Mouse (Mus musculus): ENCODE measurements around the gene Trim33. TPM values are rescaled to one million over a fixed set of nuclear protein-coding genes. Genes with fewer than 3 reads are reported as not detected.

Gene Trim33
- total RNA-seq (2014; rRNA removed; ENCODE audit: low replicate concordance) (11.4 and 22.8 TPM in 2 replicates), polyA plus RNA-seq (2015; fragmentation: Nextera tagmentation; extraction: Ambion mirVana) (5.5 TPM in 2 replicates)

DNA sequence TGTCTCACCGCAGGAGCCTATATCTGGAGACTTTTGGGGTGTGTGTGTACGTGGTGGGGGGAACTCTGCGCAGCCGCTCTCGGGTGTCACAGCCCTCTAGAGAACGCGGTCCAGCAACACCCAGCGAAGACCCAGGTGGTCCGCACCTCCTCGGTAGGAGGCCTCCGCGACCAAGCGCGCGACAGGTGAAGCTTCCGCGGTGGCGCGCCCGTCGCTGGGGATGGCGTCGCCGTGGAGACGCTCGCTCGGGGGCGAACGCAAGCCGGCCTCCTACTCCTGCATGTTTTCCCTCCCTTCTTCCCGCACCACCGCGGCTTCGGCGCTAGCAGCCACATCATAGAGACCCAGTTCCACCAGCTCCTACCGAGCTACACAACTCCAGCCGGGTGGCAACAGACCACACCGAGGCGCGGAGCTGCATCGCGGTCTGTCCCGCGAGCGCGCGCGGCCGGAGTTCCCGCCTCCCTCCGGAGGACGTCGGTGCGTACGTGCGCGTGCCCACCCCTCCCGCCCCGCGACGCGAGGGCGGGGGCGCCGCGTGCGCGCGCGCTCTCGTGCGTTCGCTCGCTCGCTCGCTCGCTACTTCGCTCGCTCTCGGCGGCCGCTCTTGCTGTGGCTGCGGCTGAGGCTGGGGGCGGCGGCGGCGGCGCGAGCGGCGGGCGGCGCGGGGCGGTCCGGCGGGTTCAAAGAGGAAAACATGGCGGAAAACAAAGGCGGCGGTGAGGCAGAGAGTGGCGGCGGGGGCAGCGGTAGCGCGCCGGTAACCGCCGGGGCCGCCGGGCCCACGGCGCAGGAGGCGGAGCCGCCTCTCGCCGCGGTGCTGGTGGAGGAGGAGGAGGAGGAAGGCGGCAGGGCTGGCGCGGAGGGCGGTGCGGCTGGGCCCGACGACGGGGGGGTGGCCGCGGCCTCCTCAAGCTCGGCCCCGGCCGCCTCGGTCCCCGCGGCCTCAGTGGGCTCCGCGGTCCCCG lies at the start of gene Trim33:
Trim33 (plus strand) TSS at position 112 of the 968 bp plus-strand sequence.
- Histone ChIP-seq H3K27me3 (ENCODE audit: control insufficient read depth, insufficient read depth, low read length) (no peaks in the 10 kb centered on the region), H3K36me3 (replicated peaks; ENCODE audit: control insufficient read depth, insufficient read depth, low read length) (0 out of 2 replicates have a peak, but pooled peaks cover 5% of the 10 kb centered on the region), H3K9ac (replicated peaks; ENCODE audit: low read depth, low read length) (peak within 1 kb of the TSS; percentile 91), H3K4me3 (ENCODE audit: low read depth, low read length) (peak within 1 kb of the TSS; percentile 93), H3K27ac (ENCODE audit: low read depth) (peak within 1 kb of the TSS; percentile 93), H3K9me3 (replicated peaks; ENCODE audit: control insufficient read depth, low read length) (no peaks in the 10 kb centered on the region), H3K4me1 (ENCODE audit: control insufficient read depth, insufficient read depth) (peaks cover 14% of the 10 kb centered on the region), H3K4me2 (ENCODE audit: low read depth, low read length) (peak within 1 kb of the TSS; percentile 74)
- under 1% methylated on average over 86 of the region's 136 CpGs for WGBS
- DNase-seq (ENCODE audit: low spot score) (peak; percentile 90), ATAC-seq (ENCODE audit: insufficient read depth, low read depth) (peak; percentile 90)
- TF ChIP-seq EP300 (IDR thresholded peaks at IDR 0.05; ENCODE audit: low read depth), result no peak
- TF ChIP-seq CTCF (IDR thresholded peaks at IDR 0.05; ENCODE audit: low read depth), result no peak

DNA sequence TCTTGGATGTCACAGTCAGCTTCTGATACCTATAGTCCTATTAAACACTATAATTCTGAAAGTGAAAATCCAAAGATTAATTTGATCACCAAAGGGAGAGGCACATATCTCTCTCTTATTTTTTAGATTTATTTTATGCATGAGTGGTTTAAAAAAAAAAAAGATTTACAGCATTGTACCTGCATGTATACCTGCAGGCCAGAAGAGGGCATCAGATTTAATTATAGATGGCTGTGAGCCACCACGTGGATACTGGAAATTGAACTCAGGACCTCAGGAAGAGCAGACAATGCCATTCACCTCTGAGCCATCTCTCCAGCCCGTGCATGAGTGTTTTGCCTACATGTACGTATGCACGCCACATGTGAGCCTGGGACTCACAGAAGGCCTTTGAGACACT lies 46.7 kb upstream of the Trim33 start:
- no peaks in the 10 kb centered on the region for H3K36me3 ChIP-seq (replicated peaks; ENCODE audit: control insufficient read depth, insufficient read depth, low read length)
- no peak overlapping the region for H3K27ac ChIP-seq (ENCODE audit: low read depth)
- TF ChIP-seq EP300 (IDR thresholded peaks at IDR 0.05; ENCODE audit: low read depth) (no peak), CTCF (IDR thresholded peaks at IDR 0.05; ENCODE audit: low read depth) (no peak)
- no peak overlapping the region for H3K4me2 ChIP-seq (ENCODE audit: low read depth, low read length)
- DNase-seq (ENCODE audit: low spot score), result no peak
- no peaks in the 10 kb centered on the region for H3K4me1 ChIP-seq (ENCODE audit: control insufficient read depth, insufficient read depth)
- ATAC-seq (ENCODE audit: insufficient read depth, low read depth), result no peak
- H3K27me3 ChIP-seq (ENCODE audit: control insufficient read depth, insufficient read depth, low read length), result no peaks in the 10 kb centered on the region
- H3K9ac ChIP-seq (replicated peaks; ENCODE audit: low read depth, low read length), result no peak overlapping the region
- no peak overlapping the region for H3K4me3 ChIP-seq (ENCODE audit: low read depth, low read length)
- WGBS, result 75% methylated on average over 4 of the region's 4 CpGs
- peaks cover 8% of the 10 kb centered on the region for H3K9me3 ChIP-seq (replicated peaks; ENCODE audit: control insufficient read depth, low read length)

DNA sequence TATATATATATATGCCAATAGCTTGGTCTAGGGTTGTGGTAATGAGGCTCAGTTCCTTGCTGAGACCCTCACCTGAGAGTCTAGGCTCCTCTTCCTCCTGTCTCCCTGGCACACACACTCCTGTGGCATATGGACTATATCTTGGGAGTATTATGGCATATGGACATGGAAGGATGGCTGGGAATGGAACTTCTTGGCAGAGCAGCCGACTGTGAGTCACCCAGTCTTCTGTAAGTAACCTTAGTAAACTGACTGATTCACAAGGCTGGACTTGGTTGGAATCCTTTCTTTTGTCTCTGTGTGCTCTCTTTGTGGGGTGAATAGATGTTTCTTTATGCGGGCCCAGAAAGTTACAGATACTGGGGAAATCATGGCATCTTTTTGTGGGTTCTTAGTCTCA lies 37.6 kb upstream of the Trim33 start:
- no peaks in the 10 kb centered on the region for H3K4me1 ChIP-seq (ENCODE audit: control insufficient read depth, insufficient read depth)
- TF ChIP-seq CTCF (IDR thresholded peaks at IDR 0.05; ENCODE audit: low read depth) (no peak), EP300 (IDR thresholded peaks at IDR 0.05; ENCODE audit: low read depth) (no peak)
- no peak overlapping the region for H3K27ac ChIP-seq (ENCODE audit: low read depth)
- H3K9ac ChIP-seq (replicated peaks; ENCODE audit: low read depth, low read length), result no peak overlapping the region
- H3K4me3 ChIP-seq (ENCODE audit: low read depth, low read length), result no peak overlapping the region
- H3K27me3 ChIP-seq (ENCODE audit: control insufficient read depth, insufficient read depth, low read length), result no peaks in the 10 kb centered on the region
- no peak for DNase-seq (ENCODE audit: low spot score)
- whole genome bisulfite sequencing, result 90% methylated on average over 2 of the region's 2 CpGs
- H3K36me3 ChIP-seq (replicated peaks; ENCODE audit: control insufficient read depth, insufficient read depth, low read length), result no peaks in the 10 kb centered on the region
- no peak for ATAC-seq (ENCODE audit: insufficient read depth, low read depth)
- H3K9me3 ChIP-seq (replicated peaks; ENCODE audit: control insufficient read depth, low read length), result no peaks in the 10 kb centered on the region
- H3K4me2 ChIP-seq (ENCODE audit: low read depth, low read length), result no peak overlapping the region

DNA sequence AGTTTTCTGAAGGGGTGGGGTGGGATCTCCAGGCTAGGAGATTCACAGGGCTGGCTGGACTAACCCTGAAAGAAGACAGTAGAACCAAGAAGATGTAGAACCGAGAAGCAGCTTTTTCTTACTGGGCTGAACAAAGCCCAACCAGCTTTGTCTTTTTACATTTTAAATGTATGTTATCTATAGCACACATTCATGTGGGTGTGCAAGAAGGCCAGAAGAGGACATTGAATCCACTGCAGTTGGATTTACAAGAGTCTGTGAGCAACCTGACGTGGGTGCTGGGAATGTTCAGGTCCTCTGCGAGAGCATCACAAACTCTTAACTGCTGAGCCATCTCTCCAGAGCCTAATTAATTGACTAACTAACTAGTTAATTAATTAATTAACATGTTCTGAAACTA lies 36.9 kb upstream of the Trim33 start:
- Histone ChIP-seq H3K9me3 (replicated peaks; ENCODE audit: control insufficient read depth, low read length) (no peaks in the 10 kb centered on the region), H3K36me3 (replicated peaks; ENCODE audit: control insufficient read depth, insufficient read depth, low read length) (no peaks in the 10 kb centered on the region), H3K27ac (ENCODE audit: low read depth) (no peak overlapping the region), H3K4me1 (ENCODE audit: control insufficient read depth, insufficient read depth) (no peaks in the 10 kb centered on the region), H3K27me3 (ENCODE audit: control insufficient read depth, insufficient read depth, low read length) (no peaks in the 10 kb centered on the region), H3K9ac (replicated peaks; ENCODE audit: low read depth, low read length) (no peak overlapping the region), H3K4me3 (ENCODE audit: low read depth, low read length) (no peak overlapping the region), H3K4me2 (ENCODE audit: low read depth, low read length) (no peak overlapping the region)
- ATAC-seq (ENCODE audit: insufficient read depth, low read depth) (no peak), DNase-seq (ENCODE audit: low spot score) (no peak)
- TF ChIP-seq CTCF (IDR thresholded peaks at IDR 0.05; ENCODE audit: low read depth) (no peak), EP300 (IDR thresholded peaks at IDR 0.05; ENCODE audit: low read depth) (no peak)
- WGBS, result 82% methylated on average over 3 of the region's 3 CpGs

DNA sequence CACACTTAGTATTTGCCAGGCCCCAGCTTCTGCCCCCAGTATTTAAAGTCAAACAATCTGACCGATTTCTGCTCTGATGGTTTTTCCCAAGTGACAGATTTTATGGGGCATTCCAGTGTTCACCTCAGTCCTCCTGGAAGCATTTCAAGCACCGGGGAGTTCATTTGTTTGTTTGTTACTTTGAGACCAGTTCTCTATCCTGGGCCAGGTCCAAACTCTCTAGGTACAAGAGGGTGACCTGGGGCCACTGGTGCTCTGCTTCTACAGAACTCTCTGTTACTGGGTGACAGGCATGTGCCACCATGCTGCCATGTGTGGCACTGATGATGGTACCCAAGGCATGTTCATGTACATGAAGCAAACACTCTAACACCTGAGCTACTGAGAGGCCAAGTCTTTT lies 35.6 kb upstream of the Trim33 start:
- no peaks in the 10 kb centered on the region for H3K4me1 ChIP-seq (ENCODE audit: control insufficient read depth, insufficient read depth)
- TF ChIP-seq EP300 (IDR thresholded peaks at IDR 0.05; ENCODE audit: low read depth) (no peak), CTCF (IDR thresholded peaks at IDR 0.05; ENCODE audit: low read depth) (no peak)
- WGBS, result 78% methylated on average over 2 of the region's 2 CpGs

More for the DNA sequence above, 35.6 kb upstream of the Trim33 start:
- Histone ChIP-seq H3K4me3 (ENCODE audit: low read depth, low read length) (no peak overlapping the region), H3K36me3 (replicated peaks; ENCODE audit: control insufficient read depth, insufficient read depth, low read length) (no peaks in the 10 kb centered on the region), H3K4me2 (ENCODE audit: low read depth, low read length) (no peak overlapping the region), H3K9me3 (replicated peaks; ENCODE audit: control insufficient read depth, low read length) (no peaks in the 10 kb centered on the region), H3K9ac (replicated peaks; ENCODE audit: low read depth, low read length) (no peak overlapping the region), H3K27me3 (ENCODE audit: control insufficient read depth, insufficient read depth, low read length) (no peaks in the 10 kb centered on the region), H3K27ac (ENCODE audit: low read depth) (no peak overlapping the region)
- no peak for ATAC-seq (ENCODE audit: insufficient read depth, low read depth)
- no peak for DNase-seq (ENCODE audit: low spot score)
